Mouse (Mus musculus) layer of hippocampus, postnatal 10 days (tissue): ENCODE results near the gene Polg. TPM values are rescaled to one million over a fixed set of nuclear protein-coding genes. Genes with fewer than 3 reads are reported as not detected.

Experiments used
- microRNA-seq, 2 experiments: library from miRNA; unstranded; fragments of <30 nt; microRNA quantifications; one replicate each; pipeline ENCODE4 v1.2.0; 2021
- total RNA-seq, 2 experiments: library from RNA; stranded (reverse); gene quantifications; 2 replicates each; pipeline ENCODE4 v1.2.3; 2021

The Polg gene
- total RNA-seq, 2 experiments from 2014 or later = 83.3 to 96.9 TPM

Small RNA genes within 50 kb of the gene (microRNA-seq; reads per million reads assigned to microRNA genes)
- 73.7 to 92.7 reads per million in 2 experiments for gene Mir9-3

Other genes starting within 250 kb of the Polg start
- gene Abhd2, start 193.2 kb downstream of the Polg start, total RNA-seq = 100 to 1,000 TPM in 1 of 2 experiments, 10 to 100 TPM in 1; 93.4 to 101 TPM
- 10 to 100 TPM; 22.4 to 32.9 TPM for gene Rlbp1, start 79.3 kb downstream of the Polg start, total RNA-seq
- 1 to 10 TPM; 1.0 to 1.9 TPM for gene Fanci, start 74.4 kb downstream of the Polg start, total RNA-seq
- 1 to 10 TPM; 1.4 to 3.2 TPM for gene Rhcg, start 151.3 kb upstream of the Polg start, total RNA-seq
- gene Ticrr, start 193.8 kb upstream of the Polg start, total RNA-seq = 1 to 10 TPM in 1 of 2 experiments, under 1 TPM in 1; 0.96 to 1.3 TPM
- 1 to 10 TPM; 3.7 to 3.8 TPM for gene Kif7, start 249.4 kb upstream of the Polg start, total RNA-seq